Mouse (Mus musculus): Measurements from ENCODE around the gene Rapgef2.

DNA sequence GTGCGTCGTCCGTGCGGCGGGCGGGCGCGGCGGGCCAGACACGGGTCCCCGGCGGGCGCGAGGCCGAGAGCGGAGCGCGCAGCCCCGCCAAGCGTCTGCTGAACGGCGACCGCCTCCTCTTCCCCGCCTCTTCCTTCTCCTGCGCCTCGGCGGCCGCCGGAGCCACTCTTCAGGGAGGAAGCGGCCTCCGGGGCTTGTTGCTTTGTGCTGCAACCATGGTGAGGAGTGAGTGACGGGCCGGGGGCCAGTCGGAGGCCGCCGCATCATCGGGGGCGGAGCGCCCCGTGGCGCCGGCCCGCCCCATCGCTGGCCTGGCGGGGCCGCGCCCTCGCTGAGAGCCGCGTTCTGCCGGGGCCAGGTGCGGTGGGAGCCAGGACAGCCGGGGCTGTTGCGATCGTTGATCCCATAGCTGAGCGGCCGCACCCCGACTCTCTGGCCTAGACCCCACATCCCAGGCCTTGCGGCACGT is 825 bp upstream of the Rapgef2 start:
- no peak for TF ChIP-seq CTCF (IDR thresholded peaks at IDR 0.05; ENCODE audit: low read depth, low read length)
- TF ChIP-seq POLR2A (IDR thresholded peaks at IDR 0.05; ENCODE audit: insufficient read depth, low read length), result no peak

Measured in ES-Bruce4 (cell line).